Mouse (Mus musculus) megakaryocyte, embryonic 14.5 days (primary cell): ENCODE results near the gene Bik.

Experiments used
- FLI1 ChIP-seq: IDR thresholded peaks from 2 replicates; pipeline ENCODE4 v1.6.1; 2012; ENCODE audit warnings: low read length, inconsistent platforms, mixed read lengths
- GATA1 ChIP-seq: IDR thresholded peaks from 3 replicates; pipeline ENCODE4 v1.6.1; 2012; ENCODE audit warnings: mixed read lengths, low read length, inconsistent platforms, borderline replicate concordance

- TF ChIP-seq FLI1 (no peak), GATA1 (no peak)
Measured at GRCm38 (mm10) chr15:83550137-83550536, 23.5 kb downstream of the Bik start.
